Mouse (Mus musculus): Measurements from ENCODE around the gene Gm17720.
A peak's percentile ranks its signal among the peaks of the same experiment; 100 is the strongest.

Gene Gm17720

DNA sequence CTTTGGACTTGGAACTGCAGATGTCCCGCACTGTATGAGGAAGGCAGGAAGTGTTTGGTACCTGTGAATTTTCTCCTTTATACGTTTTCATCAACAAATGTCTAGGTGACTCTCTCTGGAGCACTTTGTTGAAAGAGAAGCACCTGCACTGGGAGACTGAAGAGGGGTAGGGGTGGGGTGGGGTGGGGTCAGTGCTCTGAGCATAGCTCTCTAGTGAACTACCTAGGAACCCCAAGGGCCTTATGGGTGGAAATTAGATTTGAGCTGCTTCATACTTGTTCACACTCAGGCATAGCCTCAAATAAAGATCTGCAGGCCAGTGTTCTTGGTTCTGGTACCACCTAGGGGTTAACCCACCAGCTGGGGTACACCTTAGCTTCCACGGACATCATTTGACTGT is at the start of gene Gm17720:
Gene Gm17720 (minus strand): TSS at position 101 of the 400 bp plus-strand sequence.
- peak; percentile 12 for DNase-seq (ENCODE audit: low read depth, low spot score)

- DNase-seq (ENCODE audit: low read depth, low spot score): peak; percentile 72
Observed at GRCm38 (mm10) chr8:110145538-110145937, 43.0 kb upstream of the Gm17720 start.

GRCm38 (mm10) chr8:110140770-110141169 is 38.2 kb upstream of the Gm17720 start:
- no peak for DNase-seq (ENCODE audit: low read depth, low spot score)

GRCm38 (mm10) chr8:110140156-110140555 is 37.6 kb upstream of the Gm17720 start:
- DNase-seq (ENCODE audit: low read depth, low spot score): no peak

DNA sequence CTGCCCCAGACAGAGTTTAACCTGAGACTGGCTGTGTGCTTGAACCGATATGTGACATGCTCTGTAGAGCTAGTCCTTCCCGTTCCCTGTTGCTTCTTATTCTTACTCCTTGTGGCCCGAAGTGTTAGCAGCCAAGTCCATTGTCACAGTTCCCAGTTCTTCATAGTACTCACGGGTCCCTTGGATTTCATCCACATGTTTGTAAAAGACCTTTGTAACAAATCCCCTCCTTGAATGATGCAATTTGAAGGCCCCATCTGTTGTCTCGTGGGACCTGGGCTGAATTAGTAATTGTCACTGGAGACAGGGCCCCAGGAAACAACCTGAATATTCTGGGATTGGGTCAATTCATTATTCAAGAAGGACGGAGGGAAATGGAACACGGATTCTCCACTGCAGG is 33.0 kb upstream of the Gm17720 start:
- DNase-seq (ENCODE audit: low read depth, low spot score): no peak

DNA sequence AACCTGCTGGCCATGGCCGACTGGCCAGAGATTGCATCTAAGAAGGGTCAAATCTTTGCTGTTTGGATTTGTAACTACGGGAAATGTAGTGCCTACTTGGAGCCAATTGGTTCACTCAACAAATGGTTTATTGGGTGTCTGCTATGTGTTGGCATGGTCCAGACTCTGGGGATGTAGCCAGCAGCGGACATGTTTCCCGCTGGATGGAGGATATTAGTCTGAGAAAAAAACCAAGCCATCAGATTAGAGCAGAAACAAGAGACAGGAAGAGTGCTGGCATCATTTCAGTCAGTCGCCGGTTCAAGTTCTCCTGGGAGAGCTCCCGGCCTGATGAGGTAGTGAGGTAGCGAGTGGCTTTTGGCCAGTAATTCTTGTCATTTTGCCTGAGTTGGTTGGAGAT is 31.7 kb upstream of the Gm17720 start:
- DNase-seq (ENCODE audit: low read depth, low spot score): no peak

- peak; percentile 95 for DNase-seq (ENCODE audit: low read depth, low spot score)
Observed at GRCm38 (mm10) chr8:110130537-110130936, 28.0 kb upstream of the Gm17720 start.

DNA sequence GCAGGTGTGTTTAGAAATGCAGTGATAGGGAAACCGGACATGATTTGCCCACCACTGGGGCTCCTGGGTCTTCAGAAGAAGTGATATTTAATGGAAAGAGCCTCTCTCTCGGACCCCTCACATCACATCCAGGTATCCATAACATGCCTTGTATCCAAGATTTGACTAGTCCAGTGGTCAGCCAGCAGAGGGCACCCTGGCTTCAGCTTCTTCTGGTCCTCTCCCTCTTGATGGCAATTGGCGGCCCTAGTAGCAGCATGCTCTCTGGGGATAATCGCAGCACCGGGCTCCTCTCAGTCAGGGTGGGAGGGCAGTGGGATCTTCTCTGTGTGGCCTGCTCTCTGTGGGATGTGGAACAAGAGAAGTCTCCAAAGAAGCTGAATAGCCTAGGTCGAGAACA is 17.2 kb upstream of the Gm17720 start:
- peak; percentile 51 for DNase-seq (ENCODE audit: low read depth, low spot score)

DNA sequence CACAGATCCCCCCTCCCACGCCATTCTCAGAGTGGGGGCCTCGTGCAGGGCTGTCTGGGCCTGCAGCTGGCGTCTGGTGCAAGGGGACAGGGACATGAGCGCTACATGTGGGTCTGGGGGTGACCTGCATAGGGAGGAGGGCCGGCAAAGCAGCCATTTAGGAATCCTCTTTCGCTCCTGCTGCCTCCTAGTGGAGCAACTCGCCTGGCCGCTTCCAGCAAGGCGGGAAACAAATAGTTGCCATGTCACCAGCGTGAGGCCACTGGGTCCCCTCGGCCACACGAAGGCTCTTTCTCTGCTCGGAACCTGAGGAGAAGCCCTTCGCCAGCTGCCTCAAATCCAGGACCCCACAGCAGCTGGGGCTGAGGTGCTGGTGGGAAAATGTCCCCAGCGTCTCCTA is 877 bp downstream of the Gm17720 start:
- peak; percentile 45 for DNase-seq (ENCODE audit: low read depth, low spot score)

GRCm38 (mm10) chr8:110100907-110101306 is 1.6 kb downstream of the Gm17720 start, which contains the start of gene Gm21964:
Gm21964 (plus strand) TSS chr8:110101207.
- no peak for DNase-seq (ENCODE audit: low read depth, low spot score)

GRCm38 (mm10) chr8:110091869-110092268 is 10.7 kb downstream of the Gm17720 start:
- no peak for DNase-seq (ENCODE audit: low read depth, low spot score)

- peak; percentile 18 for DNase-seq (ENCODE audit: low read depth, low spot score)
Observed at GRCm38 (mm10) chr8:110082416-110083105, 20.0 kb downstream of the Gm17720 start.

- DNase-seq (ENCODE audit: low read depth, low spot score): peak; percentile 72
Observed at GRCm38 (mm10) chr8:110079282-110080221, 23.0 kb downstream of the Gm17720 start, which contains the start of gene Zfp612. Zfp612 (plus strand) TSS chr8:110079746.

DNA sequence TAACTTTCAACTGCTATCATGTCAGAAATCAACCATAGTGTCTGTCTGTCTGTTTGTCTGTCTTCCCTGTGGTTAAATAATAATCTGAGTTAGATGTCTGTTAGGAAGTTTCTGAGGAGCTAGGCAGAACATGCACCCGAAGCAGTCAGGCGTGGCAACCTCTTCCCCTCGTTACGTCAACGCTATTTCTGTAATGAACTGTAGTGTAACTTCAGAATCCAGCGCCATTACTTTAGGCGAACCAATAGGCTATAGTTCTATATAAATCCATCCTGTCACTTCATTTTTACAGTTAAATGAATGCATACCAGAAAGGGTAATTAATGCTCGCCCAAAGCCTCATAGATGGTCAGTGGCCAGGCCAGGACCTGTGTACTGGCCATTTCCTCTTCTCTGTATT is 28.1 kb downstream of the Gm17720 start:
- no peak for DNase-seq (ENCODE audit: low read depth, low spot score)

DNA sequence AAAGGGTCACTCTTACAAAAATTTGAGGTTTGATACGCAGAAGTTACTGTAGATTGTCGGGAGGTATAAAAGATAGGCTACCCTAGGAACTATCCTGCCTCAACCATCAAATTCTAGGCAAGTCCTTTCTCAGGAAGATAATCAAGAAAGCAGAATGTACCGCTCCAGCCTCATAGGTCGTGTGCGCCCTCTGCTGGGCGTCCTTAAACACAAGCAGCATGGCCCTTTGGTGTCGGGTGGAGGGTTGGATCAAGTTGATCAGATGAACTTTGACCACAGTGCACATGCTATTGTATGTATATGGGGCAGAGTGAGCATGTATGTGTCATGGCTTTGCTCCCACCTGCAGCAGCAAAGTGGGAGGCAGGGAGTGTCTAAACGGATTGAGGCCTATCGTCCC is 31.0 kb downstream of the Gm17720 start:
- DNase-seq (ENCODE audit: low read depth, low spot score): peak; percentile 79

- no peak for DNase-seq (ENCODE audit: low read depth, low spot score)
Observed at GRCm38 (mm10) chr8:110069706-110070105, 32.8 kb downstream of the Gm17720 start.

GRCm38 (mm10) chr8:110065676-110066075 is 36.9 kb downstream of the Gm17720 start:
- no peak for DNase-seq (ENCODE audit: low read depth, low spot score)

- no peak for DNase-seq (ENCODE audit: low read depth, low spot score)
Observed at GRCm38 (mm10) chr8:110064606-110065365, 37.8 kb downstream of the Gm17720 start.

- no peak for DNase-seq (ENCODE audit: low read depth, low spot score)
Observed at GRCm38 (mm10) chr8:110064161-110064560, 38.4 kb downstream of the Gm17720 start.

DNA sequence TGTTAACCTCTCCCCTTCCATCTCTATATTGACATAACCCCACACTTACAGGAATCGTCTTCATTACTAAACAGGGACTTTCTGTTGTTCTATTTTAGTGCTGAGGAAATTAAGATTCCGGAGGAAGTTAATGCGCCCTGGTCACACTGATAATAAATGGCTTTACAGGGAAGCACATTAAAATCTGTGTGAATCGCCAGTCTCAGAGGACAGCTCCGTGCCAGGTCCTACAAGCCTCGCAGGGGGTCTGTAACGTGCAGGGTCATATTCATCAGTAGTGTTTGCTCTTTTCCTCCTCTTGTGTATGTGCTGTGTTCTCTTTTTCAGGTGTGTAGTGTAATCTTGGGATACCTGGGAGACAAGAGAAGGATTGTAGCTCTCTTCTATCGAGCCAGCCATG is 44.3 kb downstream of the Gm17720 start:
- DNase-seq (ENCODE audit: low read depth, low spot score): no peak

DNA sequence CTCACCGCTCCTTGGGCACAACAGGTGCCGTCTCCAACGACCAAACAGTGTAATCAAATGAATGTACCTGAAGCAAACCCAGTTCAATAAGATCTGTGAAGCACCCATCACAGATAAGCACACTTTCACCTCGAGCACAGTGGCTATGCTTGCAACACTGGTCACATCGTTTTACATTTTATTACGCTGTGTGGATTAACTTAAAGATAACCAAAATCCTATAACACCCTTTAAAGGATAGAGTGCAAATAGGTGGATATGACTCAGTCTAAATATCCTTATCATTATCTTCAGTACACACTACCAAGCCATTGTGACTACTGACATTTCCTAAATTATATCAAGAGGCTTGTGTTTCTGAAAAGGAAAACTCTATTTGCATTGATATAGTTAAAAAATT is 51.3 kb downstream of the Gm17720 start:
- no peak for DNase-seq (ENCODE audit: low read depth, low spot score)

DNA sequence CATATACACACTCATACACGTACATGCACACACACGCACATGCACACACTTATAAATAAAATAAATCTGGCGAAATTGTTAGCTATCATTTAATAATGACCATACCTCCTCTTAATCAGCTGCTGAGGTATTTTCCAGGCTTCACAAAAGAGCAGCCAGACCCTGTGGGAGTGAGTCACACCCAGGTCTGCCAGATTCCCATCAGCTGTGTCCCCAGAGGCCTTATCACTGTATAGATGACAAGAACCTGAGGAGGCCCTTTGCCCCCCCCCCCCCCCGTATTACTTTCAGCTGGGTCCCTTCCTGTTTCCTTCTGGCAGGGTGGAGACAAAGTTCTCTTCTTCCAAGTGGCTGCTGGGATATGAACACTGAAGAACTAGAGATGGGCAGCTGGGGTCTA is 62.0 kb downstream of the Gm17720 start:
- no peak for DNase-seq (ENCODE audit: low read depth, low spot score)
